Mouse (Mus musculus): Measurements from ENCODE around the gene Id1. TPM values are rescaled to one million over a fixed set of nuclear protein-coding genes. Genes with fewer than 3 reads are reported as not detected.

Id1 gene
- total RNA-seq, 2 experiments from 2014 or later = 6.6 to 7.6 TPM

DNA sequence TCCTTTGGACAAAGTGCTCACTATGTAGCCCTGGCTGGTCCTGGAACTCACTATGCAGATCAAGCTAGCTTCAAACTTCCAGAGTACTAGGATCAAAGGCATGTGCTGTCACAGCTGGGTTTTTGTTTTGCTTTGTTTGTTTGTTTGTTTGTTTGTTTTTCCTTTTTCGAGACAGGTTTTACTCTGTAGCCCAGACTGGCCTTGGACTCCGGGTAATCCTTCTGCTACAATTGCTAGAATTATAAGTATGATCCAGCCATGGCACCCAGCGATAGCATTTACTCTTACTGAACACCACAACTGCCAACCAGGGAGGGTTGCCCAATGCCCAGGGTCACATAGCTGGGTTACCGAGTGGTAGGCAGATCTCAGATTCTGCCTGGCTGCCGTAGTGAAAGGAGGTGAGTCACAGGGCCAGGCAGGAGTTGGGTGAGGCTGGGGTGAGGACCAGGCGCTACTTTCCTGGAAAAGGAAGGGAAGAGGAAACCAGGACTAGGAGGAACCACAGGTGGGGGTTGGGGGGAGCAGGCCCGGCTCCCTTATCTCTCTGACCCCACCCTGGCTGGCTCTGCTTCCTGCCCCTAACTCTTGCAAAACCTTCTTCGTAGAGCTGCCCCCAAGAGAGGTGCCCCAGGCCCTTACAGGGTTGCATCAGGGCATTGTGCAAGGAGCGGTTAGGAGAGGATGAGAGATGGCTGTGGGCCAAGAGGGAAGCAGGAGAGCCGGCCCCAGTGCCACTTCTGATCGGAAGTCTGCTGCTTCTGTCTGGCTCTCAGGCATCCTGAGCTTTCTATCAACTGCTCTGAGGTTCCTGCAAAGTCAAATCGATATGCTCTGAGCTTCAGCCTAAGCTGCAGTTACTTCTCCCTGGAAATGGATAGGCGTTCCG, 5.3 kb downstream of the Id1 start:
- peak; percentile 69 for ATAC-seq (replicated peaks; ENCODE audit: poor library complexity, severe bottlenecking)

DNA sequence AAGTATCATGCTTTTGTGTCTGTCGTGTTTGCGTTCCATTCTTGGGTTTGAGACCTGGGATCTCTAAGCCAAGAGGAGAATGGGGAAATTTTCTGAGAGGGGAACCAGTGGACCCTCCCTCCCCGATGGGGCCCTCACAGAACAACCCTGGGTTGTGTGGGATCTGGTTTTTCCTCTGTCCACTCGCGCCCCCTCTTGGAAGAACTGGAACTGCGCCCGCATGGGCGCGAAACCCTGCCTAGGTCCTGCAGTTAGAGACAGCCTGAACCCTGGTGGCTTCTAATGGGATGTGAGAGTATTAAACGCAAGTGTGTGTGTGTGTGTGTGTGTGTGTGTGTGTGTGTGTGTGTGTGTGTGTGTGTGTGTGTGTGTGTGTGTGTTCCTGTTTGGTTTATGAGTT, 6.4 kb downstream of the Id1 start:
- ATAC-seq (replicated peaks; ENCODE audit: poor library complexity, severe bottlenecking) = peak; percentile 33

DNA sequence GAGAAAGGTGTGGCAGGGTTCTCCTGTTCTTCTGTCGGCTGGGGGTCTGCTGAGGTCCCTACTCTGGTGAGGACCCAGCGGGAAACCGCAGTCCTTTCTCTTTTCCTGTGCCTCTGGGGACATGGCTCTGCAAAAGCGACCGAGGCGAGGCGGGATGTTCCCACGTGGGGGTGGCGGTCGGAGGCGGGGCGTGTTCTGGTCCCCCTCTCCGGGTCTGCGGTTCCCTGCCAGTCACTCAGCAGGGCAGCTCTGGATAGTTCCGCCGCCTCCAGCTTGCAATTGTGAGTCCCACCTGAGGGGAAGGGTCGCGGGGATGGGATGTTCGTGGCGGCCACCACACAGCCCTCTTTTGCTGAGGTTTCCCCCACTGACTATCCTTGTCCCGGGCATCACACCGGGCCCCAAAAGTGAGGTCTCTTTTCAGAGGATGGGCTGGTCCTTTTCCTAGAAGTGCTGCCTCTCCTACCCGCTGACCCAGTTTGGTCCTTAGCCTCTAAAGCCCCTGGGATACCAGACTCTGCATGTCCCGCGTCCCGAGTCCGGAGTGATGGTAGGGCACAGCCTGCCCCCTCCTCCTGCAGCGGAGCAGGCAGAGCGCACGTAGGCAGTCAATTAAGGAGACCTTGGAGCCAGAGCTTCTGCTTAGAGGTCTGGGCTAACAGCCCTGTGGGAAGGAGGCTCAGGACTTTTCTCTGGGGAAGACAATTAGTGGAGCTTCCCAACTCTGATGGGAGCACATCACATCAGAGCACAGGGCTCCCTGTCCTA, 18.1 kb downstream of the Id1 start, which contains the start of gene Cox4i2:
TSS of gene Cox4i2 (plus strand) at position 230 of the 768 bp plus-strand sequence.
- ATAC-seq (replicated peaks; ENCODE audit: poor library complexity, severe bottlenecking) = peak; percentile 64

DNA sequence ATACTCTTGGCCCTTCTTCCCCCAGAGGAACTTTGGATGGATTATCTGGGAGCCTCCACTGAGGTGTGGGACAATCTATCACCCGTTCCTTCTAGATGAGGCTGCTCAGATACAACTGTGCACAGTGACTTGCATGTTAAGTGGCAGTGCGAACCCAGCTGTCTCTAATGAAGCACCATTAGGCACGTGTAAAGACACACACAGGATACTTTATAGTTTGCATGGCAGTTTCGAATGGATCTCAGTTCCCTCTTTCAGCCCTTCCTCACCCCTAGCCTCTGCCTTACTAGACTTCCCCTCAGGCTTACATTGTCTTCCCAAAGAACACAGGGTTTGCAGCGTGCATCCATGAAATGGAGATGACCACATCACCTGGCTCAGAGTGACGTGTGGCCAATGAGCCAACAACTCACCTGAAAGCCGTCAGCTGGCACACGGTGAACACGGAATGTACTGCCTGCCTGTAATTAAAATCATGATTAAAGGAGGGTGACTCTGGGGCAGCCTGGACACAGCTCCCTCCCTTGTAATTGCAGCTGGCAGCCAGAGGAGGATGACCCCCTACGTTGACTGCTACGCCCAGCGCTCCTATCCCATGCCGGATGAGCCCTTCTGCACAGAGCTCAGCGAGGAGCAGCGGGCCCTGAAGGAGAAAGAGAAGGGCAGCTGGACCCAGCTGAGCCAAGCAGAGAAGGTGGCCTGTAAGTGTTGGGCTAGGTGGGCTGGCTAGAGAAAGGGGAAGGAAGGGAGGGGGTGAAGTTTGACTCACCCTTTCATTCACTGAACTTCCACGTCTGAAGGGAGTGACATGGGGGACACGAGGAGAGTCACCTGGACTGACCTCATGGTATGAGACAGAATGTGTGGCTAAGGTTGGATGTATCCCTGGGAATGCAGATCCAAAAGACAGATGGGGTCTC, 20.7 kb downstream of the Id1 start:
- peak; percentile 72 for ATAC-seq (replicated peaks; ENCODE audit: poor library complexity, severe bottlenecking)

DNA sequence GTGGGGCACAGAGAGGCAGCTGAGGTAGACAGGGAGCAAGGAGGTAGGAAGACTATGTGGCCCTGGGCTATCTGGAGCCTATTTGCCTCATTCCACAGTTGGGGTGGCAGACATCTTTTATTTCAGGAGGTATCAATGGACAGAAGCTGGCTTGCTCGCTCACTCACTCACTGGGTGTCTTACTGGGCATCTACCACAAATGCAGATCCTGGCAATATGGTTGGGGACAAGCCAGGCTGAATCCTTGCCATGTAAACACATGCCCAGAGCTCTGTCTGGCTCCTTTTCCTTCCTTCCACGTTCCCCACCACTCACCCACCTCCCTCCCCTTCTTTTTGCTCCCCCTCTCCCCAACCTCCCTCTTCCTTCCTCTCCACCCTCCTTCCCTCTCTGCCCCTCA, 21.4 kb downstream of the Id1 start:
- ATAC-seq (replicated peaks; ENCODE audit: poor library complexity, severe bottlenecking) = no peak

DNA sequence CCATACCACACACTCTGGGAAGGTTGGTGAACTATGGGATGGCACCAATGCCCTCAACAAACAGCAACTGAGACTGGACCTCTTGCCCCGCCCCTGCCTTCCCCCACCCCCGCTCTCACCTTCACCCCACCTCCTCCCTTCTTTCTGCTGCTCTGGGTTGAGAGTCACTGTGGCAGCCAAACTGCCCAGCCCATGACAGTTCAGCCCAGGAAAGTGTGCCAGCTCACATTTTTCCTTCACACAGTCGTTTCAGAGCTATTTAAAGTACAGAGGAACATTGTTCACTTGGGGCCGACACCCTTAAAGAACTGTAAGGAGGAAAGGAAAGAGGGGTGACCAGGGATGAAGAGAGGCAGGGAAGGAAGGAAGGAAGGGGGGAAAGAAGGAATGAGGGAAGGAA, 22.3 kb downstream of the Id1 start:
- ATAC-seq (replicated peaks; ENCODE audit: poor library complexity, severe bottlenecking) = no peak

DNA sequence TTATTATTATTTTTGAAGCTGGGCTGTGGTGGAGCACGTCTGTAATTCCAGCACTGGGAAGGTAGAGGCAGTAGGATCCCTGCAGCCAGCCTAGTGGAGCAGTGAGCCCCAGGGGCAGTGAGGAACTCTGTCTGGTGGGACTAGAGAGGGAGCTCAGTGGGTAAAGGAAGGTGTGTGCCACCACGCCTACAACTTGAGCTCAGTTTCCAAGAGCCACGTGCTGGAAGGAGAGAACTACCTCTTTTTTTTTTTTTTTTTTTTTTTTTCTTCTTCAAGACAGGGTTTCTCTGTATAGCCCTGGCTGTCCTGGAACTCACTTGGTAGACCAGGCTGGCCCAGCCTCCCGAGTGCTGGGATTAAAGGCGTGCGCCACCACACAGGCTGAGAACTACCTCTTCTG, 27.3 kb downstream of the Id1 start:
- no peak for ATAC-seq (replicated peaks; ENCODE audit: poor library complexity, severe bottlenecking)

DNA sequence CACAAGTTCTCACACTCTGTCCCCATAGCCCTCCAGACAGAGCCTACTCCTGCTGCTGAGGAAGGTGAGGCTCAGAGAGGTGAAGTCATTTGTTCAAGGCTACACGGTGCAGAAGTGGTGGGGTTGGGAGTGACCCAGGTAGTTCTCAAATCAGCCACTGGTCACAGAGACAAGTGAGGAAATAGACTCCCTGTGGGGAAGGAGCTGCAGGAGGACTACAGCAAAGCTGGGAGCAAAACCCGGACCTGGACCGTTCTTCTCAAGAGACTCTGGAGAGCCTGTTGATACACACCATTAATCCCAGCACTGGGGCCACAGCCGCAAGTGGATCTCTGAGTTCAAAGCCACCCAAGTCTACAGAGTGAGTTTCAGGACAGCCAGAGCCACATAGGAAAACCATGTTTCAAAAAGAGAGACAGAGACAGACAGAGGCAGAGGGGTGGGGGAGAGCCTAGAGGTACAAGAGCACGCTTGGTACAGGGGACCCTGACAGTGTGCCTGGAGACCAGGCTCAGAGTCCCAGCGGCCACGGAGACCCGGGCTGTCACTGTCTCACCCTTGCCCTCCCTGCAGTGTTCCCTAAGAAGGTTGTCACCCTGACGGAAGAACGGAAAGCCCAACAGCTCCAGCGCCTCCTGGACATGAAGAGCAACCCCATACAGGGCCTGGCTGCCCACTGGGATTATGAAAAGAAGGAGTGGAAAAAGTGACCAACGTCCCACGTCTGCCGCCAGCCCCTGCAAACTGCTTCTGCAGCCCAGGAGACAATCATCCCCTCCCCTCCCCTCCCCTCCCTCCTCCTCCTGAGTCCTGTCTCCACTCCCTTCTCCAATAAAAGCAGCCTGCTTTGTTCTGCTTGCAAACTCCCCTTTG, 28.4 kb downstream of the Id1 start:
- ATAC-seq (replicated peaks; ENCODE audit: poor library complexity, severe bottlenecking) = peak; percentile 36; the same call in 1 of the 2 replicates

DNA sequence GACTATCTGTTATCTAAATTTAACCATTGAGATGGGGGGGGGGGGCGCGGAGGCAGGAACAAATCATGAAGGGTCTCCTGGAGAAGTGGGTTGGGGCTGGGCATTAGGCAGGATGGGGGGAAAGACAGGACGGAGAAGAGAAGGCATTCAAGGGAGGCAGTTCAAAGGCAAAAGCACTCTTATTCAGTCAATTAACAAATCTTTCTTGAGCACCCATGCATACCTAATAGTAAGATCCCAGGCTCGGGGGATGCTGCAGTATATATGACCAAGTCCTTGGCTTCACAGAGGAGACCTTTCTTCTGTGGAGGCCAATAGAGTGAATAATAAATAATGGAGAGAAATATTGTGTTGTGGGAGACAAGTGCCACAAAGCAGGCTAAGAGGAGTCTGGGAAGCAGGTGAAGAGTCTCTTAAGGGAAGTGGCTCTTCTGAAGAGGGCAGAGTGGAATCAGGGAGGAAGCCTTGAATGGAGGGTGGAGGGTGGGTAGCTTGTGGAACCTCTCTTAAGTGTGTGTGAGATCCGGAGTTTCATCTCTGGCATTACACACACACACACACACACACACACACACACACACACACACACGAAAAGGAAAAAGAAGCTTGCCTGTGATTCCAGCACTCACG, 29.1 kb downstream of the Id1 start:
- no peak for ATAC-seq (replicated peaks; ENCODE audit: poor library complexity, severe bottlenecking)

DNA sequence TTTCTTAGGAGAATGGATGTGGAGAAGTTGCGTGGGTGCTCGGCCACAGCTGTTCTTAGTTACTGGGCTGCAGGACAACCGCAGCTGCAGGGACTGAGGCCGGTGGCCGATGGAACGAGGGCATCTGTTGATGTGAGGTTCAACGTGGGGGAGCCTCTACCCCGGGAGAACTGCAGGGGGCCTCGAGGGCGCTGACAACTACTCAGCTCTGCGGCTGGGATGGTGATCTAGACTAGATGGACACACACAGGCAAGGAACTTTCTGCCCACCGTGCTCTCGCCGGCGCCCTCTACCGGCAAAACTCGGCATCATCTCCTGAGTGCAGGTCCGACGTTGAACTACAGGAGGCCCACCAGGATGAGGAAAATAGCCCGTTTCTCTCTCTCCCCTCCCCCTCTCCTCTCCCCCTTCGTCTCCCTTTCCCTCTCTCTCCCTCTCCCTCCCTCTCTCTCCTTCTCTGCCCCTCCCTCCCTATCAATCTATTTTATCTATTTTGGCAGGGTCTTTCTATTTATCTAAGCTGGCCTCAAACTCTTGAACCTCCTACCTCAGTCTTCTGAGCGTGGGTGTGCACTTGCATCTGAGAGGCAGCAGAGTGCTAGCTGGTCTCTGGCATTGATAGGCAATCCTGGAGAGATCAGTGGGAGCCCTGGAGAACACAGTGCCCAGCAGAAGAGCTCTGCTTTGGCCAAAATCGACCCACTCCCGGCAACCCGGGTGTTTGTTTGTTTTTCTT, 30.5 kb downstream of the Id1 start:
- ATAC-seq (replicated peaks; ENCODE audit: poor library complexity, severe bottlenecking) = peak; percentile 85

DNA sequence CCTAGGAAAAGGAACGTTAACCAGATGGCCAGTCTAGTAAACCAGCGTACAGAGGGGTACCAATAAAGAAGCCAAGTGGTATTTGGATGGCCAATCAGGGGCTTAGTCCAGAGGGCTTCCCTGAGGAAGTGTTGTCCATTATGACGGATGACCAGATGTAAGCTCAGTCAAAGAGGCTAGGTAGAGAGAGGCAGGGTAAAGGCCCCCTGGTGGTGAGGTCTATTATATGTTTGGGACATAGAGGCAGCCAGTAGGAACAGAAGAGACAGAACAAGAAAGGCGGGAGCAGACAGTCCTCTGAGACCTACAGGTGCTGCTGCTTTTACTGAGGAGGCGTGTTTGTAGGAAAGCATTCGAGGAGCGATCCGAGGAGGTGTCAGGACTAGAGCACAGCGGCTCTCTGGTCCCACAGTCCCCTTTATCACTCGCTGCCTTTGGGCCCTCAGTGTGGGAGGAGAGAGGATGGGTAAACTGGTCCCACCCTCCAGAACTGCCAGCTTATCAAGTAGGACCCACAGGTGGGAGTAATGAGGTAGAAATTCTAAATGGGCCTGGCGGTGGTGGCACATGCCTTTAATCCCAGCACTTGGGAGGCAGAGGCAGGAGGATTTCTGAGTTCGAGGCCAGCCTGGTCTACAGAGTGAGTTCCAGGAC, 31.7 kb downstream of the Id1 start:
- peak; percentile 69 for ATAC-seq (replicated peaks; ENCODE audit: poor library complexity, severe bottlenecking)

DNA sequence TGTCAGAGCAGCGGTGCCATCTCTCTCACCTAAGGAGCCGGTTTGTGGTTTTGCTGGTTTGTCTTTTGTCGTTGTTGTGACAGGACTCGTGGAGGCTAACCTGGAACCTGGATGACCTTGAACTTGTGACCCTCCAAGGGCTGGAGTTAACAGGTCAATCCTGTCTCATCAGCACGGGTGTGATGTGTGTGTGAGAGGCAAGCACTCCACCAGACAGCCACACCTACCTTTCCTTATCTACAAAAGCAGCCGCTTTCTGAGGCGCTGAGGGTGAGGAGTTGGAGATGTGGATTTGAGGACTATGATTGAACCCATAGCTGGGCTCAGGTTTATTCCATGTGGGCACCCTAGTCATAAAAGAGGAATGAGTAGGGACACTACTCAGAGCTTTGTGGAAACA, 33.6 kb downstream of the Id1 start:
- ATAC-seq (replicated peaks; ENCODE audit: poor library complexity, severe bottlenecking) = no peak

DNA sequence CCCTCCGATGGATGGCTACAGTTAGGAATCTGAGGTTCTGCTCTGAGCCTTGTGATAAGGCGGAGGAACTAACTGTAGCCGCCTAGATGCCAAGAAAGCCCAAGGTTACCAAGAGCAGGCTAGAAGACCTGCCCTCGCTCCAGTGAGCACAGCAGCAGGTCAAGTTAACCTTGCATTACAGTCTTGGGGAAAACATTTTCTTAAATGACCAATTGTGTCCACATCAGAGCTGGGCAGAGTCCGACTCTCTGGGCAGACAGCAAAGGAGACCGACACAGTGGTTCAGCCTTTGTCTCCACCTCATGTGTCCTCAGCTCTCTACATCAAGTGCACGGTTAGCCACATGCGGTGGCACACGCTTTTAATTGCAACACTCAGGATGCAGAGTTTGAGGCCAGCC, 35.5 kb downstream of the Id1 start:
- peak; percentile 61 for ATAC-seq (replicated peaks; ENCODE audit: poor library complexity, severe bottlenecking)

DNA sequence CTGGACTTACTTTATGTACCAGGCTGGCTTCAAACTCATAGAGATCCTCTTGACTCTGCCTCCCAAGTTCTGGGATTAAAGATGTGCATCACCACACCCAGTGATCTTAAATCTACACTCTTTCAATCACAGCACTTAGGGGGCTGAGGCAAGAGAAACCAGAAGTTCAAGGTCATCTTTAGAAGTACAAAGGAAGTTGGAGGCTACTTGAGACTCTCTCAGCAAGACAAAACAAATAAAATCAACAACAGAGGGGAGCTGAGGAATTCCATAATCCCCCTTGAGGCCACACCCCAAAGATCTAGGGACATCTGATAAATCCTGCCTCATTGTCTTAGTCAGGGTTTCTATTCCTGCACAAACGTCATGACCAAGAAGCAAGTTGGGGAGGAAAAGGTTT, 36.2 kb downstream of the Id1 start:
- ATAC-seq (replicated peaks; ENCODE audit: poor library complexity, severe bottlenecking) = no peak

DNA sequence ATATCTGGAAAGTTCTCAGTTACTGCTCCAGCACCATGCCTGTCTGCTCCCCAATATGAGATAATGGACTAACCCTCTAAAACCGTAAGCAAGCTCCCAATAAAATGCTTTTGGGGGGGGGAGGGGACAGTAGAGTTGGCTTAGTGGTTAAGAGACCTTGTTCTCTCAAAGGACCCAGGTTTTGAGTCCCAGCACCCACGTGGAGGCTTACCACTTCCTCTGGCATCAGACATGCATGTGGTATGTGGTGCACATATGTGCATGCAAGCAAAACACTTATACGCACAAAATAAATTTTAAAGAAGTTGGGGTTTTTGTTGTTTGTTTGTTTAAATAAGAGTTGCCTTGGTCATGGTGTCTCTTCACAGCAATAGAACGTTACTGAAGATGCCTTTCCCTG, 39.3 kb downstream of the Id1 start:
- ATAC-seq (replicated peaks; ENCODE audit: poor library complexity, severe bottlenecking) = 0 out of 2 replicates have a peak, but pooled peaks have one; percentile 27

DNA sequence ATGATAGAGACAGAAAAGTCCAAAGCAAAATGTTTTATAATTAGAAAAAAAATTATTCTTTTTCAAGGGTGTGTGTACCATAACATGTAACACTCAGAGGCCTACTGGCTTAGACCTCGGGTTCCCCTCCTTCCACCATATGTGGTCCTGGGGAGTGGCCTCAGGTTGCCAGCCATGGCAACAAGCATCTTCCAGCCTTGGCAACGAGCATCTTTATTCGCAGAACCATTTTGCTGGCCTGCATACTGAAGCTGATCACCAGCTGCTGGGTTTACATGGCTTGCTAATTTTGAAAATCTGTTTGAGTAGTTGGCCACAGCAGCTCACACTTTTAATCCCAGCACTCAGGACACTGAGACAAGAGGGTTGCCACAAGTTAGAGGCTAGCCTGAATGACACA, 40.0 kb downstream of the Id1 start:
- ATAC-seq (replicated peaks; ENCODE audit: poor library complexity, severe bottlenecking) = no peak

DNA sequence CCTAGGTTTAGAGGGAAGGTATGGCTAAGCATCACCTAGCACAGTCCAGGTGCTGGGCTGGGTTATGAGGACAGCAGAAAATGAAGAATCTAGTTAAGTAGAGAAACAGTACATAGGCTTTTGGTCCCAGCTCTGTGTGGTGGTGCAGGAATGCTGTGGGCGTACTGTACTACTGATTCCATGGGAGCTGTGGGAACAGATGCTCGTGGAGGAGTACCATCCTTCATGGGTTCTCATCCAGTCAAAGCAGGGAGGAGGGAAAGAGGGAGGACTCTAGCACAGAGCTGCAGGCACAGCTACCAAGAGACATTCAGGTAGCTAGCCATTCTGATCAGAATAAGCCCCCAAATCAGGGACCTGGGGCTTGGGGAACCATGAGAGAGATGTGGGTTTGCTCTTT, 40.4 kb downstream of the Id1 start:
- no peak for ATAC-seq (replicated peaks; ENCODE audit: poor library complexity, severe bottlenecking)

DNA sequence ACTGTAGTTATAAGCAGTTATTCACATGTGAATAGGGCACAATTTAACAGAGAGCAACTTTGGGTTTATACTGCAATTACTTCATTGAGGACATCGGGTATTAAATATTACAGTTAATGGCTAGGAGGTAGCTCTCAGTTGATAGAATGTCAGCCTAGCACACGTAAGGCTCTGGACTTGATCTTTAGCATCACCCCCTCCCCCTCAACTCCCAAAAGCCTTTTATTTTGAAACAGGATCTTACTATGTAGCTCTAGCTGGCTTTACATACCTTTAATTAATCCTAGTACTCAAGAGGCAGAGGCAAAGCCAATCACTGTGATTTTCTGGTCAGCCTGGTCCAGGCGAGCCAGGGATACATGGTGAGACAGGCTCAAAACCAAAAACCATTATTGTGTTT, 41.0 kb downstream of the Id1 start:
- ATAC-seq (replicated peaks; ENCODE audit: poor library complexity, severe bottlenecking) = no peak
